Mouse (Mus musculus): ENCODE results near the gene Lrrc23. TPM values are rescaled to one million over a fixed set of nuclear protein-coding genes. Genes with fewer than 3 reads are reported as not detected.
A peak's percentile ranks its signal among the peaks of the same experiment; 100 is the strongest.

Gene Lrrc23
- polyA plus RNA-seq, 1 experiment = 0.41 TPM

DNA sequence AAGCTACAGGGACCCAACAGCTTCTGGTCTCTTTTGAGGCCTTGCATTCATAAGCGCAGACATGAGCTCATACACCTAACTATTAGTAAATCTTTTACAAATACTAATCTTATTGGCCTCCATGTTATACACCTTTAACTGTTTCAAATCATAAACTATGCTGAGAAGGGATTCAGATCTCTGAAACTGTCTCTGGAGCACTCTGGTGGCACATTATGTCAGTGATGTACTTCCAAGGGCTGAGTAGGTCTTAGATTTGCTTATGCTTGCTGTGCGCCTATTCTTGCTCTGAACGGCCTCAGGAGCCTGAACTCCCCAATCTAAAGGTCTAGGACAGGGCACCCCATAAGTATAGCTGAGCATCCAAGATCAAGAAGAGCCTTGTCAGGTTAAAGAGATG, 37.7 kb downstream of the Lrrc23 start:
- H3K27ac ChIP-seq (ENCODE audit: insufficient read depth, low read depth, low read length) = peak overlapping the region; percentile 99
- WGBS = 63% methylated on average over 3 of the region's 3 CpGs
- TF ChIP-seq CTCF (IDR thresholded peaks at IDR 0.05; ENCODE audit: extremely low read depth, insufficient read length, insufficient replicate concordance, low read depth, low read length) = no peak
- no peak for TF ChIP-seq POLR2A (IDR thresholded peaks at IDR 0.05; ENCODE audit: low read depth, low read length)
- no peaks in the 10 kb centered on the region for H3K27me3 ChIP-seq (ENCODE audit: control insufficient read depth, insufficient read depth, low read length)
- peak overlapping the region; percentile 55; the same call in 1 of the 2 replicates for H3K4me3 ChIP-seq (ENCODE audit: low read depth, low read length)
- peaks cover 19% of the 10 kb centered on the region for H3K4me1 ChIP-seq (ENCODE audit: control insufficient read depth, insufficient read depth, insufficient read length, low read length)
- H3K36me3 ChIP-seq (ENCODE audit: control insufficient read depth, insufficient read depth, low read length) = peaks cover 8% of the 10 kb centered on the region

DNA sequence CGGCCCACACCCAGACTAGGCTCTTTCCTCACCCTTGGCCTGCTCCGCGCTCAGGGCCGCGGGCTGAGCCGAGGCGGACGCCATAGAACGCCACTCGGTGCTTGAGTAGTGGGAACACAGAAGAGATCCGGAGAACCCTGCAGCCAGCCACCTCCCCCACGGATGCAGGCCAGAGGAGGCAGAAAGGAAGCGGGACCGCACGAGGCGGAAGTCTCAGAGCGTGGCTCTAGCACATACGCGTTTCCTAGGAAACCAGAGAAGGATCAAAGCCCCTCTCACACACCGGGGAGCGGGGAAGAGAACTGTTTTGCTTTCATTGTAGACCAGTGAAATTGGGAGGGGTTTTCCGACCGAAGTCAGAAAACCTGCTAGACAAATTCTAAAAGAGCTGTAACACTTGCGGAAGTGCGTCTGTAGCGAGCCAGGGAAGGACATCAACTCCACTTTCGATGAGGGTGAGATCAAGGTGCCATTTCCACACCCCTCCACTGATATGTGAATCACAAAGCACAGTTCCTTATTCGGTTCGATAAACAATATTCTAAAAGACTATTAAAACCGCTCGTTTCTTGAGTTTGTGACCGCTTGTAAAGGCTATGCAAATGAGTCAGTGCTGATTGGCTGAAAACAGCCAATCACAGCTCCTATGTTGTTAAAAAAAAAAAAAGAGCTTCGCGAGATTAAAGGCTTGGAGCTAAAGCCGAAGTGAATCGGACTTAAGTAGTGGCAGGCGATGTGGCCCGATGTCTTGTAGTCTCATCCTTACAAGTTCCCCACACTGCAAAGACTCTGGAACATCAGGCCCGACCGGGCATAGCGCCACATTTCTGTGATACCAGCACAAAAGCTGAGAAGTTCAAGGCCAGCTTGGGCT, 38.4 kb downstream of the Lrrc23 start, which contains the start of gene Grcc10:
Grcc10 (minus strand) TSS at position 487 of the 874 bp plus-strand sequence.
- Histone ChIP-seq H3K27ac (ENCODE audit: insufficient read depth, low read depth, low read length) (peak within 1 kb of the TSS; percentile 99), H3K4me1 (ENCODE audit: control insufficient read depth, insufficient read depth, insufficient read length, low read length) (peaks cover 17% of the 10 kb centered on the region), H3K4me3 (ENCODE audit: low read depth, low read length) (peak within 1 kb of the TSS; percentile 74), H3K36me3 (ENCODE audit: control insufficient read depth, insufficient read depth, low read length) (peaks cover 8% of the 10 kb centered on the region), H3K27me3 (ENCODE audit: control insufficient read depth, insufficient read depth, low read length) (no peaks in the 10 kb centered on the region)
- WGBS = under 1% methylated on average over 41 of the region's 41 CpGs
- peak; percentile 72; the same call in 1 of the 2 replicates for TF ChIP-seq POLR2A (IDR thresholded peaks at IDR 0.05; ENCODE audit: low read depth, low read length)
- TF ChIP-seq CTCF (IDR thresholded peaks at IDR 0.05; ENCODE audit: extremely low read depth, insufficient read length, insufficient replicate concordance, low read depth, low read length) = no peak; the same call in 1 of the 2 replicates

DNA sequence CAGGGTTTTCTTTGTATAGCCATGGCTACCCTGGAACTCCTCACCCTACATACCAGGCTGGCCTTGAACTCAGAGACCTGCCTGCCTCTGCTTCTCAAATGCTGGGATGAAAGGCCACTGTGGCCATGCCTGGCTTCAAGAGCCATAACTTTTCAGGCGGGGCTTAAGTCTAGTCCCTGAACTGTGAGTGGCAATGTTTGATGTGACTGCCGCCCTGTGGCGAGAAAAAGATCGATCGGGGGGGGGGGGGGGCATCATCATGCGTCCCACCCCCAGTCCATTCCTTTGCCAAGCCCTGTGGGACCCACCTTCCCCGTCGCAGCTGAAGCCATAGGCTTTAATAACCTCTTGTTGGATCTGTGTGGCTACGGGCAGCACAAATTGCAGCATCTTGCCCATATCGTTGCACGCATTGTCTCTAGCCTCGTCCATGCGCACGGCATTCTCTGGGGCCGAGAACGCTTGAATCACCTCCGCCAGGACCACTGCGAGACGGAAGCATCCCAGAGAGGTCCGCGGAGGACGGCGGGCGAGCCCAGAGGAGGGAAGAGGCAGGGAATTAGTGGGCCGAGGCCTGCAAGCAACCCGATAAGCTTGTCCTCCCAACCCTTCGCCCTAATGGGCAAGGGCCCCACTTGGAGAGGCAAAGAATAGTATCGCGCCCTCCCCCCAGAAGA, 39.2 kb downstream of the Lrrc23 start:
- Histone ChIP-seq H3K27ac (ENCODE audit: insufficient read depth, low read depth, low read length) (peak overlapping the region; percentile 99), H3K27me3 (ENCODE audit: control insufficient read depth, insufficient read depth, low read length) (no peaks in the 10 kb centered on the region), H3K36me3 (ENCODE audit: control insufficient read depth, insufficient read depth, low read length) (peaks cover 8% of the 10 kb centered on the region), H3K4me1 (ENCODE audit: control insufficient read depth, insufficient read depth, insufficient read length, low read length) (peaks cover 15% of the 10 kb centered on the region), H3K4me3 (ENCODE audit: low read depth, low read length) (peak overlapping the region; percentile 74)
- TF ChIP-seq POLR2A (IDR thresholded peaks at IDR 0.05; ENCODE audit: low read depth, low read length) = no peak
- TF ChIP-seq CTCF (IDR thresholded peaks at IDR 0.05; ENCODE audit: extremely low read depth, insufficient read length, insufficient replicate concordance, low read depth, low read length) = peak; percentile 58; the same call in 1 of the 2 replicates
- WGBS = under 1% methylated on average over 29 of the region's 29 CpGs

DNA sequence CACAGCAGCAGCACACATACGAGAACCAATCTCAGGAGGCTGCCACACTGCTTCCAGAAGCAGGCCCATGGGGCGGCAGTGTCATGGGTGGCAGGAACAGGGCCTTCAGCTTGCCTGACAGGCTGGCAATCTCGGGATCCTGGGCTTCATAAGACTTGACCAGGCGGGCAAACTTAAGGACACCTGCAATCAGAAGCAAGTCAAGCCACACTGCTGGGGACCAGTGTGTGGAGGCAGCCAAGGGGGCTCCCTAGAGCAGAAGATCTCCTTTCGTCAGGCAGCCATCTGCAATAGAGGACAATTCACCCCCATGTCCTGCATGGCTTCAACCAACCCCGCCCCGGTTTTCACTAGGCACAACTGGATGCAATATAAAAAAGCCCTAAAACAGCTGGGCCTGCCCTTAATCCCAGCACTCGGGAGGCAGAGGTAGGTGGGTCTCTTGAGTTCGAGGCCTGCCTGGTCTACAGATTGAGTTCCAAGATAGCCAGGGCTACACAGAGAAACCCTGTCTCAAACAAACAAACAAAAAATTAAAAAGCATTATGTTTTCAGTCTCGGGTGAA, 40.2 kb downstream of the Lrrc23 start:
- TF ChIP-seq CTCF (IDR thresholded peaks at IDR 0.05; ENCODE audit: extremely low read depth, insufficient read length, insufficient replicate concordance, low read depth, low read length) = no peak
- no peak for TF ChIP-seq POLR2A (IDR thresholded peaks at IDR 0.05; ENCODE audit: low read depth, low read length)
- 56% methylated on average over 10 of the region's 10 CpGs for WGBS
- Histone ChIP-seq H3K4me1 (ENCODE audit: control insufficient read depth, insufficient read depth, insufficient read length, low read length) (peaks cover 9% of the 10 kb centered on the region), H3K27ac (ENCODE audit: insufficient read depth, low read depth, low read length) (peak overlapping the region; percentile 84), H3K4me3 (ENCODE audit: low read depth, low read length) (no peak overlapping the region), H3K27me3 (ENCODE audit: control insufficient read depth, insufficient read depth, low read length) (no peaks in the 10 kb centered on the region), H3K36me3 (ENCODE audit: control insufficient read depth, insufficient read depth, low read length) (peaks cover 7% of the 10 kb centered on the region)

DNA sequence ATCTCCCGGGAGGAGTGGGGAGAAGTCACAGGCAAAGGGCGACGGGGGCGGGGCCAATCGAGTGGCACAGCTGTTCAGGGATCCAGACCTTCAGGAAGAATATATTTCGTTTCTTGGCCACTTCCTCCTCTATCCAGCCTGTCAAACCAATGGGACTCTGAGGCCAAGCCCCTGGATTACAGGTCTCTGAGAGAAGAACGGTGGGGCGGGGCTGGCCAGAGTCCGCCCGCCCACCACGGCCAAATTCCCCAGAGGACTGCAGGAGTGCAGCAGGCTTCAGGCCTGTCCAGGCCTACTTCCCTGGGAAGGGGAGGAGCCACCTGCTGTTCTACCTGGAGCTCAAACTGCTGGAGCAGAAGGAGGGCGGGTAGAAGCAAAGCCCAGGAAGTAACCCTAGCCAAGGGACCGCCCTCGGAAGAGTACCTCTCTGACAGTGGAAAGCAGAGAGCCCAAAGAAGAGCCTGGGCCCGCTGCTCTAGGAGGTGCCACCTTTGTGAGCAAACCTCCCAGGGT, 41.0 kb downstream of the Lrrc23 start, which contains the start of gene Ptpn6:
Ptpn6 (minus strand) TSS at position 204 of the 513 bp plus-strand sequence.
- Histone ChIP-seq H3K4me1 (ENCODE audit: control insufficient read depth, insufficient read depth, insufficient read length, low read length) (peaks cover 9% of the 10 kb centered on the region), H3K36me3 (ENCODE audit: control insufficient read depth, insufficient read depth, low read length) (peaks cover 7% of the 10 kb centered on the region), H3K27me3 (ENCODE audit: control insufficient read depth, insufficient read depth, low read length) (no peaks in the 10 kb centered on the region), H3K27ac (ENCODE audit: insufficient read depth, low read depth, low read length) (peak within 1 kb of the TSS; percentile 84), H3K4me3 (ENCODE audit: low read depth, low read length) (peak within 1 kb of the TSS; percentile 48)
- TF ChIP-seq POLR2A (IDR thresholded peaks at IDR 0.05; ENCODE audit: low read depth, low read length) (no peak; the same call in 1 of the 2 replicates), CTCF (IDR thresholded peaks at IDR 0.05; ENCODE audit: extremely low read depth, insufficient read length, insufficient replicate concordance, low read depth, low read length) (0 out of 2 replicates have a peak, but pooled peaks have one; percentile 7)
- 7% methylated on average over 15 of the region's 15 CpGs for WGBS

DNA sequence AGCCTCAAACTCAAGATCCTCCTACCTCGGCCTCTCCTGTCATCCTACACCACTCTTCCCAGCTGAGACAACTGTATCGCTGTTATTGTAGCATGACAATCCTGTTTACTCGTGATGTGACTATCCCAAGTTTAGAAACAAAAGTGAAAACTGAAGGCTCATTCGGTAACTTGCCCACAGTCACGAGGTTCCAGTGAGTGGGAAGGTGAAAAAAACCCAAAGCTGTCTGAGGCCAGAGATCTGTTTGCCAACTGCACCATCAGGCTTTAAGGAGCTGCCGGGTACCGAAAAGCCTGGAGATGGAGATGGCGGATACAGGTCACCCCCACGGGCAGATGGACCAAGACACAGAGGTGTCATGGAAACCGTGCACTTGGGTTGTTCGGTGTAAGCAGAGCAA, 42.5 kb downstream of the Lrrc23 start:
- H3K36me3 ChIP-seq (ENCODE audit: control insufficient read depth, insufficient read depth, low read length) = no peaks in the 10 kb centered on the region
- no peaks in the 10 kb centered on the region for H3K27me3 ChIP-seq (ENCODE audit: control insufficient read depth, insufficient read depth, low read length)
- no peak overlapping the region for H3K27ac ChIP-seq (ENCODE audit: insufficient read depth, low read depth, low read length)
- TF ChIP-seq POLR2A (IDR thresholded peaks at IDR 0.05; ENCODE audit: low read depth, low read length) (no peak), CTCF (IDR thresholded peaks at IDR 0.05; ENCODE audit: extremely low read depth, insufficient read length, insufficient replicate concordance, low read depth, low read length) (no peak)
- no peak overlapping the region for H3K4me3 ChIP-seq (ENCODE audit: low read depth, low read length)
- 88% methylated on average over 11 of the region's 11 CpGs for WGBS
- H3K4me1 ChIP-seq (ENCODE audit: control insufficient read depth, insufficient read depth, insufficient read length, low read length) = peaks cover 17% of the 10 kb centered on the region
